Mouse (Mus musculus): ENCODE data around the gene Tpd52l2. TPM values are rescaled to one million over a fixed set of nuclear protein-coding genes. Genes with fewer than 3 reads are reported as not detected.

The Tpd52l2 gene
- polyA plus RNA-seq, 2 experiments: 123 to 172 TPM

- under 1% methylated on average over 38 of the region's 72 CpGs for whole genome bisulfite sequencing
- no peak overlapping the region for H3K27ac ChIP-seq (replicated peaks; ENCODE audit: low read depth, low read length)
- H3K36me3 ChIP-seq (ENCODE audit: control insufficient read depth, insufficient read depth, low read length): no peaks in the 10 kb centered on the region
- peaks cover 9% of the 10 kb centered on the region; the same call in 1 of the 2 replicates for H3K4me1 ChIP-seq (ENCODE audit: control insufficient read depth, insufficient read depth, low read length)
- H3K9ac ChIP-seq (ENCODE audit: low read depth, low read length, severe bottlenecking): peak overlapping the region; percentile 64
- DNase-seq (ENCODE audit: low spot score): no peak
- ATAC-seq (ENCODE audit: low FRiP score, low read depth): no peak
- TF ChIP-seq POLR2A (IDR thresholded peaks at IDR 0.05; ENCODE audit: borderline replicate concordance, extremely low read depth, insufficient read depth, insufficient read length): no peak
- H3K4me2 ChIP-seq (replicated peaks; ENCODE audit: low read depth, low read length, severe bottlenecking): peak overlapping the region; percentile 100
- H3K4me3 ChIP-seq (replicated peaks; ENCODE audit: low read length): peak overlapping the region; percentile 83
- no peaks in the 10 kb centered on the region for H3K9me3 ChIP-seq (ENCODE audit: control insufficient read depth, low read length)
- H3K27me3 ChIP-seq (ENCODE audit: control insufficient read depth, insufficient read depth, low read length): peaks cover 50% of the 10 kb centered on the region
Observed at GRCm38 (mm10) chr2:181458411-181459152, 38.4 kb upstream of the Tpd52l2 start.

- Histone ChIP-seq H3K9ac (ENCODE audit: low read depth, low read length, severe bottlenecking) (peak within 1 kb of the TSS; percentile 64), H3K4me2 (replicated peaks; ENCODE audit: low read depth, low read length, severe bottlenecking) (peak within 1 kb of the TSS; percentile 100), H3K36me3 (ENCODE audit: control insufficient read depth, insufficient read depth, low read length) (no peaks in the 10 kb centered on the region), H3K4me3 (replicated peaks; ENCODE audit: low read length) (peak within 1 kb of the TSS; percentile 83), H3K27me3 (ENCODE audit: control insufficient read depth, insufficient read depth, low read length) (peaks cover 50% of the 10 kb centered on the region), H3K27ac (replicated peaks; ENCODE audit: low read depth, low read length) (no peak within 1 kb of the TSS), H3K9me3 (ENCODE audit: control insufficient read depth, low read length) (no peaks in the 10 kb centered on the region), H3K4me1 (ENCODE audit: control insufficient read depth, insufficient read depth, low read length) (peaks cover 9% of the 10 kb centered on the region; the same call in 1 of the 2 replicates)
- no peak for TF ChIP-seq POLR2A (IDR thresholded peaks at IDR 0.05; ENCODE audit: borderline replicate concordance, extremely low read depth, insufficient read depth, insufficient read length)
- 1% methylated on average over 18 of the region's 83 CpGs for WGBS
- peak; percentile 93 for ATAC-seq (ENCODE audit: low FRiP score, low read depth)
- DNase-seq (ENCODE audit: low spot score): peak; percentile 71
Observed at GRCm38 (mm10) chr2:181459153-181459672, 37.7 kb upstream of the Tpd52l2 start, which contains the start of gene Zbtb46. Zbtb46 (minus strand) TSS chr2:181459426.

GRCm38 (mm10) chr2:181459673-181460621 is 37.0 kb upstream of the Tpd52l2 start:
- H3K27me3 ChIP-seq (ENCODE audit: control insufficient read depth, insufficient read depth, low read length): peaks cover 50% of the 10 kb centered on the region
- peak overlapping the region; percentile 83 for H3K4me3 ChIP-seq (replicated peaks; ENCODE audit: low read length)
- H3K4me2 ChIP-seq (replicated peaks; ENCODE audit: low read depth, low read length, severe bottlenecking): peak overlapping the region; percentile 100
- 0% methylated on average over 52 of the region's 71 CpGs for WGBS
- TF ChIP-seq POLR2A (IDR thresholded peaks at IDR 0.05; ENCODE audit: borderline replicate concordance, extremely low read depth, insufficient read depth, insufficient read length): 0 out of 2 replicates have a peak, but pooled peaks have one; percentile 28
- peak overlapping the region; percentile 48 for H3K9ac ChIP-seq (ENCODE audit: low read depth, low read length, severe bottlenecking)
- H3K27ac ChIP-seq (replicated peaks; ENCODE audit: low read depth, low read length): no peak overlapping the region
- H3K36me3 ChIP-seq (ENCODE audit: control insufficient read depth, insufficient read depth, low read length): no peaks in the 10 kb centered on the region
- DNase-seq (ENCODE audit: low spot score) (peak; percentile 9), ATAC-seq (ENCODE audit: low FRiP score, low read depth) (peak; percentile 13)
- no peaks in the 10 kb centered on the region for H3K9me3 ChIP-seq (ENCODE audit: control insufficient read depth, low read length)
- peaks cover 9% of the 10 kb centered on the region; the same call in 1 of the 2 replicates for H3K4me1 ChIP-seq (ENCODE audit: control insufficient read depth, insufficient read depth, low read length)

GRCm38 (mm10) chr2:181461536-181462100 is 35.3 kb upstream of the Tpd52l2 start:
- no peak overlapping the region for H3K4me2 ChIP-seq (replicated peaks; ENCODE audit: low read depth, low read length, severe bottlenecking)
- H3K9me3 ChIP-seq (ENCODE audit: control insufficient read depth, low read length): no peaks in the 10 kb centered on the region
- H3K4me1 ChIP-seq (ENCODE audit: control insufficient read depth, insufficient read depth, low read length): peaks cover 9% of the 10 kb centered on the region; the same call in 1 of the 2 replicates
- no peaks in the 10 kb centered on the region for H3K36me3 ChIP-seq (ENCODE audit: control insufficient read depth, insufficient read depth, low read length)
- H3K27me3 ChIP-seq (ENCODE audit: control insufficient read depth, insufficient read depth, low read length): peaks cover 48% of the 10 kb centered on the region
- H3K4me3 ChIP-seq (replicated peaks; ENCODE audit: low read length): no peak overlapping the region
- no peak overlapping the region for H3K27ac ChIP-seq (replicated peaks; ENCODE audit: low read depth, low read length)
- WGBS: 93% methylated on average over 1 of the region's 1 CpGs
- ATAC-seq (ENCODE audit: low FRiP score, low read depth) (no peak), DNase-seq (ENCODE audit: low spot score) (no peak)
- TF ChIP-seq POLR2A (IDR thresholded peaks at IDR 0.05; ENCODE audit: borderline replicate concordance, extremely low read depth, insufficient read depth, insufficient read length): no peak
- H3K9ac ChIP-seq (ENCODE audit: low read depth, low read length, severe bottlenecking): no peak overlapping the region
